Mouse (Mus musculus) olfactory bulb, adult 2 months (tissue): ENCODE measurements around the gene Dcn.

Source experiments
- CTCF ChIP-seq: fragments of 200-500 bp; IDR thresholded peaks from 2 replicates; pipeline ENCODE4 v1.5.1; 2012; ENCODE audit warnings: low read depth, mild to moderate bottlenecking, low read length, moderate library complexity; ENCODE audit not compliant: insufficient read depth
- POLR2A ChIP-seq: fragments of 200-500 bp; IDR thresholded peaks from 2 replicates; pipeline ENCODE4 v1.6.1; 2012; ENCODE audit warnings: mild to moderate bottlenecking, low read depth, low read length, moderate library complexity; ENCODE audit not compliant: insufficient read depth

- TF ChIP-seq POLR2A (no peak), CTCF (no peak)
Measured at GRCm38 (mm10) chr10:97482150-97482549, 2.7 kb downstream of the Dcn start.
